Mouse (Mus musculus): ENCODE measurements at regions not wholly inside any gene's neighbourhood (a gene's known extent, or its start where the extent isn't known, plus 50 kb on each side); places are given as distances from the start of the nearest gene placed in this dataset.

DNA sequence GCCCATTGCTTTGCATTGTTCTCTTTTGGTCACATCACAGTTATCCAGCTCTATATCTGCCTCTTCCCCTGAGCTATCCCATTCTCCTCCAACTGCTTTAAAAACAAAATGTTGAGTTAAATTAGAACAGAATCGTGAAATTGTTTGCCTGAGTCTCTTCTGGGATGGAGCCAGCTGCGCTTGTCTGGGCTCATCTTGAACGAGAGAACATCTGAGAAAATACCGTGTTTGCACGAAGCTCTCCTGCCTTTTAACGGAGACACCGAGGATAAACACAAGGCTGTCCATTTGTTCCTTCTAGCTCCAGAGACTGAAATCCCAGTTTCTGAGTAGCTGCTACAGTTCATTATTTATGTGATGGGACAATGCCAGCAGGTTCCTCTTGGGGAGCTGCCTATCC is 186.6 kb downstream of the Ackr3 start:
- TF ChIP-seq CTCF (IDR thresholded peaks at IDR 0.05; ENCODE audit: borderline replicate concordance, insufficient read depth, low read length) (no peak), POLR2A (IDR thresholded peaks at IDR 0.05; ENCODE audit: low read depth, low read length) (no peak)
